Mouse (Mus musculus): ENCODE results near the gene Gclm.
"Not testable (repeated sequence)": the region's sequence is repeated elsewhere in the genome, so short reads cannot be mapped to it uniquely, and the experiment has no call there.

Gene Gclm

DNA sequence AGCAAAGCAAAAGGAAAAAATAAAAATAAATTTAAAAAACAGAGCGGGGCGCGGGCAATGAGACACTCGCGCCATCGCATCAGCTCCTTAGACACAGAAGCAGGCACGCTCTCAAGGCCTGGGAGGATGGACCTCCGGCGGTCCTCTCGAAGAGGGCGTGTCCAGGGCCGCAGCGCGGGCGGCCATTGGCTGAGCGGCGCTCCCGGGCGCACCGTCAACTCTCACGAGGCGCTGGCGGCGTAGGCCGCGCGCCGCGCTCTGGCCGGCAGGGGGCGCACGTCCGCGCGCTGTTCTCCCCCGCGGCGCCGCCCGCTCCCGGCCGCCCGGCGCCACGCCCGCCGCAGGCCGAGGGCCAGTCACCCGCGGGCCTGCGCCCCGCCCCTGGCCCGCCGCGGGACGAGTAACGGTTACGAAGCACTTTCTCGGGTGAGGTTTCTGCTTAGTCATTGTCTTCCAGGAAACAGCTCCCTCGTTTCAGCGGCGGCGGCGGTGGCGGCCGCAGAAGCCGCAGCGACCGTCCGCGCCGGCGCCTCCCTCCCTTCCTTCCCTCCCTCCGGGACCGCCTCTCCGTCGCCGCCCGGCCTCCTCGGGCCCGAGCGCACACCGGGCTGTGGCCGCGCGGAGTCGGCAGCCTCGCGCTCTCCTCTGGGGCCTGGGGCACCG is at the start of gene Gclm:
Gene Gclm (plus strand): TSS at position 343 of the 663 bp plus-strand sequence.
- DNase-seq (ENCODE audit: extremely low read depth, low read depth, low spot score): no peak

- no peak for DNase-seq (ENCODE audit: extremely low read depth, low read depth, low spot score)
Measured at GRCm38 (mm10) chr3:122196621-122197298, 48.6 kb upstream of the Gclm start.

DNA sequence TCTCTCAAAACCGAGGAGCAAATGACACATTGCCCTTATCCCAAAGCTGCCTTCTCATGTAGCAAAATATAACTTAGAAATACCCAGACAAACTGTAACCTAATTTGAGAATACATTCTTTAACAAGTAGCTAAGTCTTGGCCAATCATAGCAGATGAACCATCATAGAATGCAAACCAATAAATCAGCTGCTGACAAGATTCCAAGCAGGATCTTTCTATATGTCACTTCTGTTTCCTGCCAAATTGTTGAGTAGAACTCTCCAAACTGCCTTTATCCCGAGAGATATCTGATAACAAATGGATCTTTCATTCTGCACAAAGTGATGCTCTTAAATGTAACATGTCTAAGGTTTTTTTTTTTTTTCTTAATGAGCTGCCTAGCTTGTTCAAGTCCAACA is 46.8 kb upstream of the Gclm start:
- no peak for DNase-seq (ENCODE audit: extremely low read depth, low read depth, low spot score)

GRCm38 (mm10) chr3:122198966-122199381 is 46.4 kb upstream of the Gclm start:
- DNase-seq (ENCODE audit: extremely low read depth, low read depth, low spot score): no peak

GRCm38 (mm10) chr3:122199600-122199999 is 45.8 kb upstream of the Gclm start:
- DNase-seq (ENCODE audit: extremely low read depth, low read depth, low spot score): no peak

DNA sequence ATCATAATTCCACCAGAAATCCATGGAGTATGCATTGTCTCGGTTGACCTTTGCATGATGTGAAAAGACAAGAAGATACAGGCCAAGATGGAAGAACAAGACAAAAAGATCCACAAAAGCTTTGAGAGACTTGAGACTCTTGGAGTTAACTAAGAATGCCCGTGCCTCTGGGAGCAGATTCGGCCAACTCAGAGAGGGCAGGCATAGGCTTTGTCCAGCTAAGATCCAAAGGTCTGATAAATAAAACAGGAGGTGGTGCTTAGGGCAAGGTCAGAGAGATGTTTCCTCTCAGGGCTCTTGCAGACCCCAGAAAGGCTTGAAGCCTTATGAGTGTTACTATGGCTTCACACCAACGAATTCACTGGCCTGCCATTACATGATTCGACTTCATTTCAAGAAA is 45.3 kb upstream of the Gclm start:
- DNase-seq (ENCODE audit: extremely low read depth, low read depth, low spot score): no peak

GRCm38 (mm10) chr3:122200447-122200846 is 44.9 kb upstream of the Gclm start:
- no peak for DNase-seq (ENCODE audit: extremely low read depth, low read depth, low spot score)

- peak; percentile 96 for DNase-seq (ENCODE audit: extremely low read depth, low read depth, low spot score)
Measured at GRCm38 (mm10) chr3:122202307-122202732, 43.0 kb upstream of the Gclm start.

- no peak for DNase-seq (ENCODE audit: extremely low read depth, low read depth, low spot score)
Measured at GRCm38 (mm10) chr3:122203675-122204329, 41.6 kb upstream of the Gclm start.

DNA sequence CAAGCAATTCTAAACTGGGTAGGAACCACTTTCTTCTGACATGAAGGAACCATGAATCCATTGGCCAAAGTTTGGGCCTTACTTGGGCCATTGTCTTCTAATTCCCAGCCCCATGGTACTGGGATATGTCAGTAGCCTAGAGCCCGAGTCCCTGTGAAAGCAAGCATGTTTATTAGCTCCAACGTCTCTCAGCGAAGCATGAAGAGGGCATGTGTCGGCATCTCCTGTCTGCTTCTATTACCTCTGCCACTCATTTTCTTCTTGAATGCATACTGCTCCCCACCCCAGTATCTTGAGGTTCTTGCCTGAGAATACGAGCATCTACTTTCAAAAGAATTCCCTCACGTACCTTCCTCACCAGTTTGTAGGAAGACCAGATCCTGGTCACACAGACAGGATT is 39.6 kb upstream of the Gclm start:
- no peak for DNase-seq (ENCODE audit: extremely low read depth, low read depth, low spot score)

DNA sequence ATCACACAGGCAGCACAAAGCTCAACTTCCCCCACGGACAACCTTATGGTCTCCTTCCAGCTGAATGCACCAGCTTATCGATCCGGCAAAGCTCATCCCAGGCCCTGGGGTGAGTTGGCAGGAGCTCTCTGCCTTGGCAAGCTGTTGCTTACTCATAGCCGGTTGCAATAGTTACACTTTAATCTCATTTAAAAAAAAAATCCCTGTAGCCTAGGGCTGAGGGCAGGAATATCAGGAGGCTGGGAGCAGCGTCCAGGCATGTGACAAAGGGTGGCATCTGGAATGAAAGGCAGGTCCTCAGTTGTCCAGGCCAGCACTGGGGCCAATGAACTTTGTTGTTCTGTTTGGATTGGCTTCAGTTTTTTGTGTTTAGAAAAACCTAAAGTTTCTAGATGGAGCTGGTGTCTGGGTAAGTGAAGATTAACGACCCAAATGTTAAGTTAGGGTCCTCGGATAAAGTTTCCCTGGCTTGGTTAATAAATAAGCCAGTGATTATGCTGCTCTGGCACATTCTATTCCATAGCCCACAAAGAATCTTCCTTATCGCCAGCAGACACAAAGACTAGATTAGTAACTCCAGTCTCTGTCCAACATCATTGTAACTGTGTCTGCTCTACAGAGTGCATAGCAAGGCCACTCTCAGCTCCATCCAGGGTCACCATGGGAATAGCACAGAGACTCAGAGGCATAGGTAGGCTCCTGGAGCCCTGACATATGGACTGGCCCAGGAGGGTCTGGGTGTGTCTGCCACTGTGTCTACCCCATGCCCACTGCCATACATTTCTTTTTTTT is 38.9 kb upstream of the Gclm start:
- DNase-seq (ENCODE audit: extremely low read depth, low read depth, low spot score): no peak

DNA sequence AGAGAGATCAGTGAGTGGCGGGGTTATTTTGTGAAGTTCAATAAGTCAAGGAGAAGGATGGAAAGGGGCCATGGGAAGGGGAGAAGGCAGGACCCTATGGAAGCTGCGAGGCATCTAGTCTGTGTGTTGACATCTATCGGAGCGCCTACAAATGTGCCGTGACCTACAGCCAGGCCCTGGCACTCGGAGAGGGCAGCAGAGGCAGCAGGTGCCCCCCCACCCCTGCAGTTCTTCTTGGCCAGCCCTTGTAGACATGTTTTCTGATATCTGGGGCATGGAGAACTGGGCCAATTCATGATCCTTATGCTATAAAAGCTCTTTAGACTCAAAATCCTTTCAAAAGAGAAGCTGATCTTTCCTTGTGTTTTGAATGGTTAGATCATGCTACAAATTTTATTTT is 37.6 kb upstream of the Gclm start:
- DNase-seq (ENCODE audit: extremely low read depth, low read depth, low spot score): no peak

DNA sequence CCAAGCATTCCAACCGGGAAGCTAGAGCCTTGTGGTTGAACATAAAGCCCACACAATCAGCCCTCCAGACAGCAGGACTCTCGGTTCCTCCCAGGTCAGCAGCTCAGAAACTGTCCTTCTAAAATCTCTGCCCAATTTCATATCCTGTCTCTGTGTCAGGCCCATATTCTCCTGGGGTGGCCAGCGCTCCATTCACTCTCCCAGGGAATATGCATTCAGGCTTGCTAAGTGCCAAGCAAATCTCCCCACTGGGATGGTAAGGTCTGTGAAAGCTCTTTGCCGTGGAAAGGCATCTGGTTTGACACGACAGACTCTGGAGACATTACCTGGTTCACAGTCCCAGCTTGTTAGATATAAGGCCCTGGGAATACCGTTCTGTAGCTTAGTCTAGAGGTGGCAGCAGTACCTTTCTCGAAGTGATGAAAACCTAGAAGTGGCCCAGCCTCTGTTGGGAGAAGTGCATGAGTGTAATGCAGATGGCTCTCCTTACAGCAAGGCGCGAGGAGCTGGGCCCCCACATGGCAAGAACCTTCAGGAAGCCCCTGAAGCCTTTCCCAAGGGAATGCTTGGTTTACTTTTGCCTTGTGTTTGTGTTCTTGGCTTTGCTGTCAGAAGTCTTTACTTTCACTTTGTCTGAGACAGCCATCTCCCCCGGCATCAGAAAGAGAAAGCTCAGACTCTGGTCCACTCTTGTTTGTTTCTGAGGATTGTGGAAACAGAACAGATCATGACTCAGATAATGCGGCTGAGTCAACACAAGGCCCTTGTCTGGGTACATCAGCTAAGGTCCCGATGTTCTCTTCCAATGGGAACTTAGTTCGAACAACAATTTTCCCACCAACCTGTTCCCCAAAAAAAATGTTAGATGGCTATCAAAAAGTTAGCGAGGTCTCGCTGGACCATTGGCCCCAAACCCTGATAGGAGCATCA is 36.8 kb upstream of the Gclm start:
- no peak for DNase-seq (ENCODE audit: extremely low read depth, low read depth, low spot score)

DNA sequence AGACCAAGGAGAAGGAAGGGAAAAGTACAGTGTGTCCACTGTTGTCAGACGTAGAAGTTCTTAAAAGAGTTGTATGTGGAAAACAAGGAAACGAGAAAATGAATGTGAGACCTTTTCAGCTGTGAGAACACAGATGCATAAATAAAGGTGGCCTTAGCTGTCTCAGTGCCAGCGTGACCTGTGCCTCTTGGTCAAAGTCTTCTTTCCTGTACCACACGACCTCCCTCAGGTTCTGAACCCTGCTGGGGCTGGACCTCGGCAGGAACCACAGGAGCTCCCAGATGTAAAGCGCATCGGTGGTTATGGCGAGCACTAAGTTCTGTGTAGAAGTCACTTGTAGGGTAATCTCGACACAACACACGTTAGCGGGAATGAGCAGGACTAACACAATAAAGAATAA is 35.8 kb upstream of the Gclm start:
- DNase-seq (ENCODE audit: extremely low read depth, low read depth, low spot score): no peak

GRCm38 (mm10) chr3:122210434-122210833 is 34.9 kb upstream of the Gclm start:
- no peak for DNase-seq (ENCODE audit: extremely low read depth, low read depth, low spot score)

DNA sequence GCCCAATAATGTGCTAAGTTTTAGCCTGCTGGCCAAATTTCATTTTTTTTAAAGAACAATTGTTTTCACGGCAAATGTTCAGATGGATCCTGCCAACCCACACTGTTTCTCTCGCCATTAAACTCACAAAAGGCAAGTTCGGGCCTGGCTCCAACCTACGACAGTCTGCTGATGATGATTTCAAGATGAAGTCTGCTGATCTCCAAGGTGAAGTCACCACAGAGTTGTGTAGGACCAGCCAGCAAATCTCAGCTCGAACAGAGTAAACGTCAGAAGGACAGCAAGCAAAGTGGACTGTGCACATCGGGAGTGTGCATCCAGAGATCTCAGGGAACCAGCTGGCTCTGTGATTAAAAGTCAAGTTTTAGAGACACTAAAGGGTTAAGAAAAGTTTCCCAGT is 34.5 kb upstream of the Gclm start:
- no peak for DNase-seq (ENCODE audit: extremely low read depth, low read depth, low spot score)

GRCm38 (mm10) chr3:122211446-122212125 is 33.8 kb upstream of the Gclm start:
- no peak for DNase-seq (ENCODE audit: extremely low read depth, low read depth, low spot score)

- DNase-seq (ENCODE audit: extremely low read depth, low read depth, low spot score): no peak
Measured at GRCm38 (mm10) chr3:122221240-122222036, 23.9 kb upstream of the Gclm start.

- DNase-seq (ENCODE audit: extremely low read depth, low read depth, low spot score): not testable (repeated sequence)
Measured at GRCm38 (mm10) chr3:122226972-122227371, 18.4 kb upstream of the Gclm start.
